Mouse (Mus musculus): ENCODE data around the gene Inpp5d.

Gene Inpp5d

GRCm38 (mm10) chr1:87709661-87710270 lies 89.7 kb downstream of the Inpp5d start:
- DNase-seq = no peak

DNA sequence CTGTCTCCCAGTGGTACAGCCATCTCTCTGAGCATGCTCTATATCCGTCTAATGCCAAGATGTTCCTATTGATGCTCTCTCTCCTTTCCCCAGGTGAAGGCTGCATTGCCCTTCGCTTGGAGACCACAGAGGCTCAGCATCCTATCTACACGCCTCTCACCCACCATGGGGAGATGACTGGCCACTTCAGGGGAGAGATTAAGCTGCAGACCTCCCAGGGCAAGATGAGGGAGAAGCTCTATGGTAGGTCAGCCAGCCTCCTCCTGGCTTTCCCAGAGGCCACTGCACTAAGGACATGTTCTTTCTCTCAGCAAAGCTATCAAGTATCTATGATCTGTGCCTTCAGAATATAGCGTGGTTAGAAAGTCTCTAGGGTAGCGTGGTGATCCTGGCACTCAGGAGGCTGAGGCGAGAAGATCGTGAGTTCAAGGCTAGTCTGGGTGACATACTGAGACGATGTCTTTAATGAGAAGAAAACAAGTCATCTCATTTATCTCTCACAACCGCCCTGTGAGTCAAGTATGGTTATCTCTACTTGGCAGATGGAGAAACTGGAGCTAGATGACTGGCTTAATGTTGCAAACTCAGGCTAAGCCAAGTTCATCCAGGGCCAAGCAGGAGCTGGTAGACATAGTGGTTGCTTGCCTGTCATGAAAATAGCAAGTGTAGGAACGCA lies 92.0 kb downstream of the Inpp5d start:
- DNase-seq = no peak

GRCm38 (mm10) chr1:87712614-87712971 lies 92.5 kb downstream of the Inpp5d start:
- no peak for DNase-seq

GRCm38 (mm10) chr1:87721382-87721781 lies 101.3 kb downstream of the Inpp5d start:
- peak; percentile 19 for DNase-seq

DNA sequence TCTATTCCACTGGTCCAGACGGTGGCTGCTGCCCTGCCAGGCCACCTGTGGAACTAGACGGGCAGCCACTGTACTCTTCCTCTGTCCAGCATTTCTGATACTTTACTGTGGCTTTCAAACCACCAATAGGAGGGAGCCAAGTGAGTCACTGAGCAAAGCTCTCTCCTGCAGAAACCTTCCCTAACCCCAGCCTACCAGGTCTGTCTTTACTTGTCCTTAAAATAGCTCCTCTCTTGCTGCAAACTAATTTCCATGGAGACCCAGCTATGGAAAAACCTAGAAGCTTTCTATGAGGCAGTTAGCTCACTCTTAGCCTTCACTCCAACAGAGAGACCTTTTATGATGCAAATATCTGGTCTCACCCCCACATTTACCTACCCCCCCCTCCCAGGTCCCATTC lies 102.0 kb downstream of the Inpp5d start:
- no peak for DNase-seq

- DNase-seq = no peak
Measured at GRCm38 (mm10) chr1:87723351-87723750, 103.2 kb downstream of the Inpp5d start.

DNA sequence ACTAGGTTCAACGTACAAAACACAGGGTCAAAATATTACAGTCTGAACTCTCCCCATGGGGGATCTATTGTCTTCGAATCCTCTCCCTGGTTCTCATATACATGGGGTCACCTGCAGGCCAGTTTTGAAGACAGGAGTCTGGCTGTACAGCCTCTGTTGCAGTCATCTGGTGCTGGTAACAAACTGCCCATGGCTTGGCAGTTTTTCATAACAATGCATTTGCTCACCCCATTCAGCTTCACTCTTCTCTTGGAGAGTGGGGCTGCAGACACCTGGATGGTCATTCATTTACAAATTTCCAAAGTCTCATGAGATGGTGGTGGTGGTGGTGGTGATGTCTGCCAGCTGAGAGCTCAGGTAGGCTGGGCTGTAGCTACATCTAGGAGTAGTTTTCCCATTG lies 109.0 kb downstream of the Inpp5d start:
- no peak for DNase-seq

GRCm38 (mm10) chr1:87729850-87730249 lies 109.7 kb downstream of the Inpp5d start:
- no peak for DNase-seq

- DNase-seq = no peak
Measured at GRCm38 (mm10) chr1:87730271-87730670, 110.2 kb downstream of the Inpp5d start.

DNA sequence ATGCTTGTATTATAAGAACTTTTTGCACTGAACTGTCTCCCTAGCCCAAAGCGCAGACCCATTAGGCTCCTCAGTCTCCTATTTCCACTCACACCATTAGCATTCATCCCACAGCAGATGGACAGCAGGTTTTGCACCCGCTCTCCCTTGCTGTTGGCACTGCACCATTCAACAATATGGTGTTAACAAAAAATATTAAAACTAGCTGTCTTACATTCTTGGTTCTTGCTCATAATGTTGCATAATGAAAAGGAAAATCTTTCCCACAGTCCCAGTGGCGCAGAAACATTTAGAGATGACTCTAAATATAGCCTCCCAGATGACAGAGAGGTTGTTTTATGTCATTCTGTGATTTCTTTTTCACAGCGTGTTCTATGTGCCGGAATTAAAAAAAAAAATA lies 113.1 kb downstream of the Inpp5d start:
- peak; percentile 36 for DNase-seq

DNA sequence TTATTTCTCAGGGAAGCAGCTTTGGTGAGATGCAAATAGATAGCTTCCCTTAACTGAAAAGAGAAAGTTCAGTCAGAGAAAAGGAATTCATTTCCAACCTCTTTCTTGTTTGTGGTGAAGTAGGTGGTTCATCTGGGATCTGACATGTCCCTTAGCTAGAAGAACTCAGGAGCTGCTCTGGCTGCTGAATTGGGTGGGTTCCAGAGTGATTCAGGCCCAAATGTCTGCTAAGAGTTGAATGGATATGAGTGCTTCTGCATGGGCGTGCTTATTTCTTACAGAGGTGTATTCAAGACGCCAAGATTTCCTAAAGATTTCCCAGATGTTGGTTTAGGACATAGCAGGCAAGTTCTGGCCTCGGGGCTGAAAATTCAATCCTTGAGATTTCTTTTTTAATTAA lies 114.0 kb downstream of the Inpp5d start:
- no peak for DNase-seq

DNA sequence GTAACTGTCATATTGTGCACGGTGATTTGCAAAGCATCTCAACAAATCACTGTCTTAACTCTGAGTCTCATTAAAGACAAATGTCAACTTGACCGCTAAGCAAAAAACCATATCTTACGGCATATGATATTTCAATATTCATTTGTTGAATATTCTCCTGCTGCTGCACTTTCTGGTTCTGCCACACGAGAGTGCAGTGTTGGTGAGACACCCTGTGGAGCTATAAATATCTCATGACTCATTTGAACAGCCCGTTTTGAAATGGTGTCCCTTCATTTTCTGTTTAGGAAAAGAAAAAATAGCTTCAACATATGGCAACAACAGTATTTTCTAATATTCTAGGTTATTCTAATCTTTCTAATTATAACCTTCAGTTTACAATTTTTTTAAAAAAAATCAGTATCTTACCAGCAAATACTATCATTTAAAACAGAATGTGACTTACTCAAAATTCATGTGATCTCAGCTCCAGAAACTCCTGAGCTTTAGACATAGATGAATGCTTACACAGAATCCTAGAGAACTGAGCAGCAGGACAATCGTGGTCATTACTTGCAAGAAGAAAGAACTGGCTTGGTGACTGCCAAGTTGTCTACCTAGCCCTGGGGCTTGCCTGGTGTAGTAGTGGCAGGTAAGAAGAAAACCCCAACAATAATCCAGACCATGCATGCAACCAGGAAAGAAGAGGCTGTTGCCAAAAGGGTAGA lies 120.6 kb downstream of the Inpp5d start:
- DNase-seq = no peak

DNA sequence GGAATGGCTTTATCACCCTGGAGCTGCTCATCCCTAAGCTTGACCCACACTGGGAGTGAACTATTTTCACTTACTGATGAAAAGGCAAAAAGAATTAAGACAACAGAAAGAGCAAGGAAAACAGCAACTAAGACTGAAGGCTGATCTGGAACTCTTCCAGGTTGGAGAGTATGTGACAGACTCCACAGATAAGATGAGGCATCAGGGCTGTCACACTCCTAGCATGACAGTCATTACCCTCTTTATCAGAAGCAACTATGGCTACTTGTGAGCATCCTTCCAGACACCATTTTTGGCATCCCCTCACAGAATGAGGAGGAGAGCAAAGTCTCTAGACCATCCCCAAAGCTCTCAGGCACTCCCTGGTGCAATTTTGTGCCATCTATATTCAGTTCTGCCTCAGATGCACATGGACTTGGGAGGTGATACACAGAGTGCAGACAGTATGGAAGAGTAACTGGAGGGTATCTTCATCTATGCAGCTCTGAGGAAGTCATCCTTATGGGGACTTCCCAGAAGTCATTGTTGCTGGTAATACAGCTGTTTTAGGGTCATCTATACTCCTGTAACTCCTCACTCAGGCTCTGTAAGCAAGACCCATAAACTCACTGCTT lies 129.4 kb downstream of the Inpp5d start:
- no peak for DNase-seq

DNA sequence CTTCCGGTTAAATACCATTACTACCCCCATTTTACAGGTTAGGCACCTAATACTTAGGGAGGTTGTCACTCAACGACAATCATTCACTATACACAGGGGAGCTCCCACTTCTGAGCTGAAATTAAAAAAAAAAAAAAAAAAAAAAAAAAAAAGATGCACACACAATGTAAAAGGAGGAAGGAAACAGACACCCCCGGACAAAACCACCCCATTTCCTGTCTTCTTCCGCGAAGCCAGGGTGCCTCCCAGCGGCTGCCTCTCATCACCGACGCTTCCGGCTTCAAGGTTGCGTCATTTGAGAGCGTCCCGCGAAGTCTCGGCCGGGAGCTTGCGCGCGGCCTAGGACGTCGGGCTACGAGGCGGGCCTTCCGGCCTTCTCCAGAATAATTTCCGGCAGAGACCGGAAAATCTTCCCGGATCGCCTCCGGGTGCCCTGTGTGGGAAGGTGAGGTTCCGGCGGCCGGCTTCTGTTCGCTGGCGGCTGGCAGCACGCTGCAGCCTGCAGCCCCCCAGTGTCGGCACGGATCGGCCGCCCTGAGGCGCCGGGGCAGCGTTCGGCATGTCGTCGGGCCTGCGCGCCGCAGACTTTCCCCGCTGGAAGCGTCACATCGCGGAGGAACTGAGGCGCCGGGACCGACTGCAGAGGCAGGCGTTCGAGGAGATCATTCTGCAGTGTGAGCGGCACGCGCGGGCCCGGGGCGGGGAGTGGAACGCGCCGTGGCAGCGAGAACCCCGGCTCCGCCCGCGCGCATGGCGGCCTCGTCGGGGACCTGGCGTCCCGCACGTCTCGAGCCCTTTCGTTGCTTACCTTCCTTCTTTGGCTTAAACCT lies 135.7 kb downstream of the Inpp5d start, which contains the start of gene Atg16l1:
Atg16l1 (plus strand) TSS at position 230 of the 830 bp plus-strand sequence.
- peak; percentile 94 for DNase-seq

- no peak for DNase-seq
Measured at GRCm38 (mm10) chr1:87763821-87764220, 143.7 kb downstream of the Inpp5d start.

DNA sequence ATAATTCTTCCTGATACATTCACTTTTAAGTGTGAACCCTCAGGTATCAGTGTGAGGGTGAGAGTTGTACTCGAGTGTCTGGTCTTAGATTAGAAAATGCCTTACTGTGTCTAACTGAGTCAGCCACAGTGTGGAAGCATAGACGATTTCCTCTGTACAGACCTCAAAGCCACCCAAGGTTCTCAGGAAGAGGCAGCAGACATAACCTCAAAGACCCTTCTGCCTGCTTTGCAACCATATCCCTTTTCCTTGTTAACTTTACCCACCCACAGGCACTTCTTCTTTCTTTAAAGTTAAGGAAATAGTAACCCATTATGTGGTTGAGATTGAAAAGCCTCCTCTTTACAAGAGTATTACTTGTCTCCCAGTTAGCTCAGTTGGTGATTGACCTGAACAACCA lies 145.6 kb downstream of the Inpp5d start:
- DNase-seq = no peak

DNA sequence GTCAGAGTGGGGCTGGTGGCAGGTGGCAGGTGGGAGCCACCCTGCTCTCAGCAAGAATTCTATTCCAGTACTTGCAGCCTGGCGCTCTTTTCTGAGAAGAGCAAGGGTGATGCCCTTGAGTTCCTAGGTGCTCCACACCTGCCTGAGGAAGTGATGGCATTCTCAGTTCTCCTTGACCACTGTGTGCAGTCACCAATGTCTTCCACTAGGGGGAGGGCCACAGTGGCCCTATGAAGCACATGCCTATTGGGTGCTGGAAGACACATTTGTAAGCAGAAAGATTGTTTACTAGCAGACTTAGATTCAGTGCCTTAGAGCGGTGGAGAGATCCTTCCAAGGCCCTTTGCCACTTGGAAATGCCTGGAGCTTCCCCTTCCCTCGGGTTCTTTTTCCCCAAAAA lies 146.1 kb downstream of the Inpp5d start:
- no peak for DNase-seq

GRCm38 (mm10) chr1:87769263-87769662 lies 149.2 kb downstream of the Inpp5d start:
- DNase-seq = no peak
